Mouse (Mus musculus) right cerebral cortex, postnatal 14 days (tissue): Measurements from ENCODE around the gene Ap2a1.

Experiments used
- DNase-seq: peaks from one replicate; pipeline ENCODE4 v3.0.0; 2022

Gene Ap2a1

DNA sequence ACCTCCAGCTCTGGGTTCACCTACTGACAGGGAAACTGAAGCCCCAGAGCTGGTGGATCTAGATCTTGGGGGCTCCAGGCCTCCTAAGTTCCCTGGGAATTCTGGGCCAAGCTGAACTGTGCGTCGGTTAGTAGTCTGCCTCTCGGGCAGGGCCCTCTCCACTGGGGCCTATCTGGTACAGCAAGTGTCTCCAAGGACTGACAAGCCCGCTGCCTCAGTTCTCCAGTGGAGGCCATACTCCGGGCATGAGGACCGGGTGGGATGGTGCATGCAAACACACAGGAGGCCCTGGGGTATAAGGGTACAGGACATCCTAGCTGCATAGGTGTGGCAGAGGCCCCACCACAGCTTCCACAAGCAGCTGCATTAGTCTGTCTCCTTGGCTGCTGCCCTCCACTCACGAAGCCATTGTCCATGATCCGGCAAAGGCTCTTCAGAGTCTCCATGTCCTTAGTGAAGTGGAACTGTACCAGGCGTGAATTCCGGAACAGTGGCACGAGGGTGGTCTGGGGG, 65.3 kb downstream of the Ap2a1 start:
- DNase-seq, result no peak

DNA sequence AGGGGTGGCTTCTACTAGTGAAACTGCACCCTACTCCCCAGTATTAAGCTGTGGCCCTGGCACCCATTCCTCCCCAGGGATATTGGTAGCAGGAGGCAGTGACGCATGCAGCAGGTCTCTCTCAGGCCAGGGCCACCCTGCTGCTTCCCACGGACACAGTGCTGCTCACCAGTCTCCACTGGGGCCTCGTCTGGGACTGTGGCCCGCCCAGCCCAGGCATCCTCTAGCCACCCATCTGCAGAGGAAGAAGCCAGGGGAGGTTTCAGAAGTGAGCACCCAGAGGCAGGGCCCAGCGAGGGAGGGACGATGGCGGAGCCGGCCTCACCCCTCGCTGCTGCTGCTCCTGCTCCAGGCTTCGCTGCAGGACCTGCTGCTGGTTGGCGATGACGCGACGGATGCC, 66.1 kb downstream of the Ap2a1 start:
- no peak for DNase-seq

DNA sequence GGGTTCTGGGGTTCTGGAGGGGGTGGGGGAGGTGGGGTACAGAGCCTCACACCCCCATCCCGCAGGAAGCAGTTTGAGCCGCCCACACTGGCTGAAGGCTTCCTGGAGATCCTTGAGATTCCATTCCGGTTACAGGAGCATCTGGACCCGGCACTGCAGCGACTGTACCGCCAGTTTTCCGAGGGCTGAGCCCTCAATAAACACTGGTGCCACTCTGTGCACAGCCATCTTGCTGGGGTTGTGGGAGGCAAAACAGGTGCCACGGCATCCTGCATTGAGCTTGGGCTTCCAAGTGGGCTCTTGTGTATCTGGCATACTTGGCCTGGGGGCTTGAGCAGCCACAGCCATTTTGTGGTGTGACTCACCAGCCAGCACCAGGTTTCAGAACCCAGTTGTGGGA, 66.9 kb downstream of the Ap2a1 start:
- no peak for DNase-seq

DNA sequence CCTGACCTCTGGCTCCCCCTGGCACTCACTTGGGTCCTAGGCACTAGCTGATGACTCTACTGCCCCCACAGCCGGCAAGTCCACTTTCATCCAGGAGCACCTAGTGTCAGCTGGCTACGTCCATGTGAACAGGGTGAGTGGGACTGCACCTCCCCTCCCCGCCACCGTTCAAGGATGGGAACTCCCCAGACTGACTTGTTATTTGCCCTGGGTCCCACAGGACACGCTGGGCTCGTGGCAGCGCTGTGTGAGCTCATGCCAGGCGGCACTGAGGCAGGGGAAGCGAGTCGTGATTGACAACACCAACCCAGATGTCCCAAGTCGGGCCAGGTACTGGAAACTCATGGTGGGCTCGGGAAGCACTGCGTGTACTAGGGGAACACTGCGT, 67.9 kb downstream of the Ap2a1 start:
- no peak for DNase-seq

DNA sequence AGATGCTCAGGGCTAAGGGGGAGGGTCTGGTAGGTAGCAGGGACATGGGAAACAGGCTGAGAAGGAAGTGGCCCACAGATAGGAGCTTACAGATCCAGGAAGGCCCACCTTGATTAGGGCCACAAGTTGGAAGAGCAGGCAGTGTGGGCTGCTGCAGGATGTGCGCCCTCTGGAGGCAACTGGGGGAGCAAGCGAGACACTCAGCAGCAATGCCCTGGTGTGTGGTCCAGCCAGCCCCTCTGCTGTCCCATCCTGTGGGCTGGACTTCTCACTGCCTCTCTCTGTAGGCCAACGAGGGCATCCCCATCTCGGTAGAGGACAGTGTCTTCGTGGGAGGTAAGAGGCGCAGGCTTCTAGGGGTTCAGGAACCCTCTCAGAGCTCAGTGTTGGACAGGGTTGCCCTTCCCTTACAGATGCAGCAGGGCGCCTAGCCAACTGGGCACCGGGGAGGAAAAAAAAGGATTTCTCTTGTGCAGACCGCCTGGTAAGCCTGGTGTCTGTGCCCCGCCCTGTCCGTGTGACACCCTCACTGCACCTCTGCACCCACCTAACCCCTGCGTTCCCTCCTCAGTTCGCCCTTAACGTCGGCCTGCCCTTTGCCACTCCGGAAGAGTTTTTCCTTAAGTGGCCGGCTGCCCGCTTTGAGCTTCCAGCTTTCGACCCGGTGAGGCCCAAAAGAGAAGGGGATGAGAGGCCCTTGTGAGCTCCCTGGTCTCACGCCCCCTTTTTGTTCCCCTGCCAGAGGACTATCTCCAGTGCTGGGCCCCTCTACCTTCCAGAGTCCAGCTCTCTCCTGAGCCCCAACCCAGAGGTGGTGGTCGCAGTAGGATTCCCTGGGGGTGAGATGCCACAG, 68.5 kb downstream of the Ap2a1 start:
- DNase-seq, result peak; percentile 77

DNA sequence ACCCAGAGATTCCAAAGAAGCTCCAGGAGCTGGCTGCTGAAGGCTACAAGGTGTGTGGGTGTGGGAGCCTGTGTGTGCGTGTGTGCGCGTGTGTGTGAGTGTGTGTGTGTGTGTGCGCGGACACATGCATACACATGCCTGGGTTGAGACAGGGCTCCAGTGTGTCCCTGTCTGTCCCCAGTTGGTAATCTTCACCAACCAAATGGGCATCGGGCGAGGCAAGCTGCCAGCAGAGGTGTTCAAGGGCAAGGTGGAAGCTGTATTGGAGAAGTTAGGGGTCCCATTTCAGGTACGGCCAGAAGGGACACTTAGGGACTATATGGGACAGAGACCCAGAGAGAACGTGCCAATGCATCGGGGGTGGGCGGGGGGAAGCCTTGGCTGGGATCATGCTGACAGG, 69.4 kb downstream of the Ap2a1 start:
- no peak for DNase-seq

DNA sequence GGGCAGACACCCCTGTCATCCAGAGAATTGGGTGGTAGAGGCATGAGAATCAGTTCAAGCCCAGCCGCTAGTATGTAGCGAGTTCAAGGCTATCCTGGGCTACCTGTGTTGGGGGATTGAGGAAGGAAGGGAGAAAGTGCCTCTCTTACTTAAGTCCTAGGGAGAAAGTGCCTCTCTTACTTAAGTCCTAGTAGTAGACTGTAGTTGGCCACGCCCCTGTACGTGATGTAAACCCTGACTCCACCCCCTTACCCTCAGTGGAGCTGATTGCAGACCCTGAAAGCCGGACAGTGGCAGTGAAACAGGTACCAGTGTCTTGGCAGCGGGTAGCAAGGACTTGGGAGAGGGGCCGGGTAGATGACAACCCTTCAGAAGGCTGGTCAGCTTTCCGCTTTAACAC, 71.4 kb downstream of the Ap2a1 start:
- DNase-seq, result no peak

DNA sequence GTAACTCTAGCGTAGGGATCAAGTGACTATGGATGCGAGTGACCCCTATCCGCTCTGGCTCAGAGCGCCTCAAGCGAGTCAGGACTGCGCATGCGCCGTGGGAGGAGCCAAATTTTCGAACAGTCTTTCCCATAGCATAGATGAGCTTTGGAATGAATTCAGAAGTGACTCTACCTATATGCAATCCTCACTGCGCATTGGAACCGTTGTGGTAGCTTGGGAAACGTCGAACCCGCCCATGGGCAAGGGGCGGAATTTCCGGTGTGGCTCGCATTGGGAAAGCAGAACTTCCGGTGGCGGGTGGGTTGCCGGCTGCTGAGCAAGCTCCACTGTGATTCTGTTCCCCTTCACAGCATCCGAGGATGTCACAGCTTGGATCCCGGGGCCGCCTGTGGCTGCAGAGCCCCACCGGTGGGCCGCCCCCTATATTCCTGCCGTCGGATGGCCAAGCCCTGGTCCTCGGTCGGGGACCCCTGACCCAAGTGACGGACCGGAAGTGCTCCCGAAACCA, 72.2 kb downstream of the Ap2a1 start, which contains the start of gene Pnkp:
TSS of gene Pnkp (plus strand) at position 98 of the 511 bp plus-strand sequence.
- DNase-seq, result peak; percentile 88

DNA sequence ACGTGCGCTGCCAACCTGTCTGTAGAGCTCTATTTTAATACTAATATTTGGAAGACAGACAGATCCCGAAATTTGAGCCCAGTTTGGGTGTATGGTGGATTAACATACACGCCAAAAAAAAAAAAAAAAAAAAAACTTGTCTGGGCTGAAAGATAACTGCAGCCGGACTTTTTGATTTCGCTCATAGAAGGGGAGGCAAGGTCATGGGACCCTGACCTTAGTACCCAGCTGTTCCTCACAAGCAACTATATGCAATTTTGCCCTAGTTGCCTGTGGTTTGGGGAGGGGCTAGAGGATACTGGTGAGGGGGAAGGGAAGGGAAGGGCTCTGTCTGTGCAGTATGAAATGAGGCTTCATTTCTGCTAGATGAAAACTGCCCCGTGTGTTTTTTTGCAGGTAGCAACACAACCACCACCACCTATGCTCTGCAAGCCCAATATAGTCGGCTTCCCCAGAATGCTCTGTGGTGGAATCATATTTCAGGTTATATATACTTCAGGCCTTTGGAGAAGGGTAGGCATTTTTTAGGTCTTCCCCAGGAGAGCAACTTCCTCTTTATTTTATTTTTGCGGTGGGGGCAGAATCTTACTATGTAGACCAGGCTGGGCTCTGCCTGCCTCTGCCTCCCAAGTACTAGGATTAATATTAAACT, 72.9 kb downstream of the Ap2a1 start:
- DNase-seq, result no peak

DNA sequence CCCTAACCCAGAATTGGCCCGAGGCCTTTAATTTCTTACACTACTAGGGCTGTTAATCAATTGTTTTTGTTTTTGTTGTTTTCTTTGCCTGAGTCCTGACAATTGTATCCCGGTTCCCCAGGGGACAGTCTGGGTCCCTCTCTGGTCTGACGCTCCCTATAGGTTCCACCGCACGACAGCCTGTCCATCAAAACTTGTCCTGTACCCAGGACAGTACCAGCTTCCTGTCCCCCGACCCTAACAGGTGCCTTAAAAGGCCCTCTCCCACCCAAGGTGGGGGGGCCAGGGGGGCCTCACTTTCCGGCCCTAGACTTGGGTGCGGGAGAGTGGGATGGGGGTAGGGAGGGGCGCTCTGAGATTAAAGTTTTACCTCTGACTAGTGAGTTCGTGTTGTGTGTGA, 74.3 kb downstream of the Ap2a1 start:
- no peak for DNase-seq

DNA sequence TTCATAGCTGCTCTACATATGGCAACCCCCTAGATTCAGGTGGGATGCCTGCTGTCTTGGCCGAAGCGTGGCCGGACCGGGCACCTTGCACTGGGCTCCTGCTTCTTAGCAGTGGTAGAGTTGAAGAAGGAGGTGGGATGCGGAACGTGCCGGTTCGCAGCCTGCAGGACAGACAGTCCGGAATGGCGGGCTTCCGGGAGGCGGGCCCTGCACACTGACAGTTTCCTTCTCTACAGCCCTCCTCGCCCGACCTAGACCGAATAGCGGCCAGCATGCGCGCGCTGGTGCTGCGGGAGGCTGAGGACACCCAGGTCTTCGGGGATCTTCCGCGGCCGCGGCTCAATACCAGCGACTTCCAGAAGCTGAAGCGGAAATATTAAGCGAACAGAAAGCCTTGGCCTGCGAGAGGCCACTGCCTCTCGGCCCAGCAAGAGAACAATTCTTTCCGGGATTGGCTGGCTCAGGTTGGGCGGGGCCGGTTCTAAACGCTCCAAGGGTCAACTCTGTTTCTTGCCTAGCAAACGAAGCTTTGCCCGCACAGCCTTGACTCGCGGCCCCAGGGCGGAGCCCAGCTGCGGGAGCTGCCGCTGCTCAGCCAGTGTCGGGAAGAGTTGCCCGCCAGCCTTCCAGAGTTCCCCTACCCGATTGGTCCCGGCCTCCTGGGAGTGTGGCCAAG, 74.8 kb downstream of the Ap2a1 start:
- peak; percentile 72 for DNase-seq

DNA sequence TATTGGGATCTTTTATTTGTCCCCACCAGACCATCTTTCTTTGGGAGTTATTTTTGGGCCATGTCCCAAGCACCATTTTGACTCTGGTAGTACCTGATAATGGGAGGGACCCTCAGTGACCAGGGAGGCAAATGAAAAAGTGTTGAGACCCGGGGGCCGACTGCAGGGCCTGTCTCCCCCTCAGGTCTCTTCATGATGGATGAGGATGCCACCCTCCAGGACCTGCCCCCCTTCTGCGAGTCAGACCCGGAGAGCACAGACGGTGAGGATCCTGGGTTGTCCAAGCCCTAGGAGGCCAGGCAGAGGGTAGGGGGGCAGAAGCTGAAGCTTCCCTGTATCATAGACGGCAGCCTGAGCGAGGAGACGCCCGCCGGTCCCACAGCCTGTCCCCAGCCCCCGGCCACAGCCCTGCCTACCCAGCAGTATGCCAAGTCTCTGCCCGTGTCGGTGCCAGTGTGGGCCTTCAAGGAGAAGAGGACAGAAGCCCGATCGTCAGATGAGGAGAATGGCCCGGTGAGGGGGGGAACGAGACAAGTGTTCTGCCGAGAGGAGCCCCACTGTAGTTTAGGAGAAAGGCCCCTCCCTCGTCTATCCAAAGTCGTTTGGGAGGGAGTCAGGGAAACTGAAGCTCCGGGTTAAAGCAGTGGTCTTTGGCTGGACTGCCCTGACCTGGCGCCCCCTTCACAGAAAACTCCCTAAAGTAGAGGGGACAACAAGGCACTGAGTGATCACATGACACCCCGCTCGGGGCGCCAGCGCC, 75.5 kb downstream of the Ap2a1 start:
- DNase-seq, result no peak

DNA sequence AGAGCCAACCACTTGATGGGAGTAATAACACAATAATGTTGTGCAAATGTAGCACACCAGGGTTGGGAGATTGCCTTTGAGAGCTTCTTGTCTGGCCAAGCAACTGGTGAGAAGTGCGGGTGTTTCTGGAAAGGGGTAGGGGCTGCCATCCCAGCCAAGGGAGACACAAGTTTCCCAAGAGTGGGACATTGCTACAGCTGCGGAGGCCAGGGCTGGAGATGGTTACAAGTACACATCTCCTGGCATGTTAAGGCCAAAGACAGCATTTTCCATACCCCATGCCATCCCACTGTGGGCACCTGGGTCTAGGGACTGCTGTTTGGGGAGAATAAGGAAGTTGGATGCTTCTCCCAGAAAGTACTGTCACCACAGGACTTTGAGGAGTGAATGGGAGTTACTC, 76.2 kb downstream of the Ap2a1 start:
- DNase-seq, result no peak

DNA sequence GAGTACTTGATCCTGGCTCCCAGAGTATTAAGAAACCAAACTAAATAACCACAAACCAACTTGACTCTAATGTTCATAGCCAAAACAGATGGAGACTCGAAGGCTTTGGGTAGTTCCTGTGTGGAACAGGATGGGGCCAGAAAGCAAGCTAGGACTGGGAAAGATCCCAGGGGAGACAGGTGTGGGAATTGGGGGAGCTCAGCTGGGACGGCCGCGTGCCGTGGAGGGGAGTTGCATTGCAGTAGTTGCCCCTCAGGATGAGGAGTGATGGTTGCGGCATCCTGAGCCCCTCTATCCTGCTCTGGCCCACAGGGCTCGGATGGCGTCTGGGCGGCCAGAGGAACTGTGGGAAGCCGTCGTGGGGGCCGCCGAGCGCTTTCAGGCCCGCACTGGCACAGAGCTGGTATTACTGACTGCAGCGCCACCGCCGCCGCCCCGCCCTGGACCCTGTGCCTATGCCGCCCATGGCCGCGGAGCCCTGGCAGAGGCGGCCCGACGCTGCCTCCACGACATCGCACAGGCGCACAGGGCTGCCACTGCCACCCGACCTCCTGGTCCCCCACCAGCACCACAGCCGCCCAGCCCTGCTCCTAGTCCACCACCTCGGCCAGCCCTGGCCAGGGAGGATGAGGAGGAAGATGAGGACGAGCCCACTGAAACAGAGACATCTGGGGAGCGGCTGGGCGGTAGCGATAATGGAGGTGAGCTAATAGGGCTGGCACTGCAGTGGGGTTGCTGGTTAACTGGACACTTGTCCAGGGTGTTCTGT, 76.9 kb downstream of the Ap2a1 start:
- no peak for DNase-seq

DNA sequence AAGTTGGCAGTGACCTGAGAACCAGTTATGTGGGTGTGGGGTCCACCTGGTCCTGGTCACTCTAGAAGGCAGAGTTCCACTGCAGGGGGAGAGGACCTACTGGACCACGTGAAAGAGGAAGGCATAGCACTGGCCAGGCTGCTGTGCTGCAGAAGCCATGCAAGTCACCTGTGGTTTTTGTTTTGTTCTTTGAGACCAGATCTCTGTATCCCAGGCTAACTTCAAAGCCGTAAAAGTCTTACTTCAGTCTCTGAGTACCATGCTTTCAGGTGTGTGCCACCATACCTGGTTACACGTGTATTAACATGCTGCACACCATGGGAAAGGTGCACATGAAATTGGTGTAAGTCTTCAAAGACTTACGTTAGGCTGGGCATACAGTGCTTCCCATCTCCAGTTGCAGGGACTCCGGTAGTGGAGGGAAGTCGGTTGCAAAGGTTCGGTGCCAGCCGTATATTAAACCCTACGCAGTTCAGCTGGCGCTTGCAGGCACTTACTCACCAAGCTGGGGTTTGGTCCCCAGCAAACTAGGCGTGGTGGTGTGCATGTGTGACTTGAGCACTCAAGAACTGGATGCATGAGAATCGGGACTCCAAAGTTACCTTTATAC, 77.6 kb downstream of the Ap2a1 start:
- no peak for DNase-seq

DNA sequence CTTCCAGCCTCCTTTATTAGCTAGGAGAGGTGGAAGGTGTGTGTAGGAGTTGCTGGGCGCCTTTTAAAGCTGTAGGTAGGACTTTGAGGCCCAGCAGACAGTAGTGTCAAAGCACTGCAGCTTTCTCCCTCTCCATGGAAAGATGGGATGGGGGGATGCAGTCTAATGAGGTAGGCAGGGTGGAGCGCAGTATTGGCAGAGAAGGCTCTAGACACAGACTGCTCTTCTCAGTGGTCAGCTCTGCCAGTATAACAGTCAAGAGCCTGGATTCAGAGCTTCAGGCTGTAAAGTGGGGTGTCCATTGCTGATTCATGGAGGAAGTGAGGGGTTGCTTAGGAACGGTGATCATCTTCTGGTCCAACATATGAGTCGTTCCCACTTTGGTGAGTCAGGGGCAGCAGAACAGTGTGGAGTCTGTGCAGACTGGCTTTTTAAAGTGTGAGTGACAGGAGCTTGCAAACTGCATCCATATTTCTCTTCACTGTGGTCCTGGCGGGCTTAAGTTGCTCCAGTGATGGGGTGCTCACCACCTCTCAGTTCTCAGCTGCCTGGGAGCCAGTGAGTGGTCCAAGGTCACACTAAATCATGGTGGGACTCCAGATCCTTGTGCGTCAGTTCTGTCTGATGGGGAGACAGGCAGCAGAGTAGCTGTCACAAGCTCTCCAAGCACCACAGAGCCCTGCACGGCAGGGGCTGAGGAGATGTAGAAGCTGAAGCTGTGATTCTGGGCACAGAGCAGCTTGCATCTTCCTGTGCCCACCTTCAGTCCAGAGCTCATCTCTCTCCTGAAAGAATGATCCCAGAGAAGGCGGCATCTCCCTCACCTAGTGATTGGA, 78.3 kb downstream of the Ap2a1 start:
- no peak for DNase-seq
